Mouse (Mus musculus) limb, embryonic 10.5 days (tissue): ENCODE data around the gene Iqck. TPM values are rescaled to one million over a fixed set of nuclear protein-coding genes. Genes with fewer than 3 reads are reported as not detected.

Source experiments
- DNase-seq: peaks from one replicate; pipeline ENCODE4 v3.0.0-alpha.2; 2017; ENCODE audit warnings: low spot score
- H3K27ac ChIP-seq: fragments of 300-500 bp; sonication (generic); 2 replicates; pipeline ENCODE4 v1.5.1; 2016; ENCODE audit warnings: mild to moderate bottlenecking
- H3K27me3 ChIP-seq: fragments of 300-500 bp; sonication (generic); 2 replicates; pipeline ENCODE4 v1.6.1; 2016; ENCODE audit warnings: low read depth, mild to moderate bottlenecking; ENCODE audit not compliant: poor library complexity, severe bottlenecking
- H3K36me3 ChIP-seq: fragments of 300-500 bp; sonication (generic); 2 replicates; pipeline ENCODE4 v1.6.1; 2016; ENCODE audit warnings: mild to moderate bottlenecking, moderate library complexity
- H3K4me1 ChIP-seq: fragments of 300-500 bp; sonication (generic); 2 replicates; pipeline ENCODE4 v1.6.1; 2016
- H3K4me3 ChIP-seq: fragments of 300-500 bp; sonication (generic); 2 replicates; pipeline ENCODE4 v1.5.1; 2016; ENCODE audit warnings: mild to moderate bottlenecking, moderate library complexity
- H3K9me3 ChIP-seq: fragments of 300-500 bp; sonication (generic); replicated peaks from 2 replicates; pipeline ENCODE4 v1.6.1; 2016; ENCODE audit warnings: mild to moderate bottlenecking
- WGBS: fragments of 180-500 bp; shearing (Covaris S2); methylation state at CpG from one replicate; pipeline ENCODE4 v1.1.7; 2016; 5-methylcytosine and 5-hydroxymethylcytosine counted together
- polyA plus RNA-seq: library from polyadenylated mRNA; unstranded; fragments of >200 nt; fragmentation: Nextera tagmentation; extraction: Ambion mirVana; gene quantifications from 2 replicates; pipeline ENCODE4 v1.2.1, GENCODE M21; 2016

The Iqck gene
- polyA plus RNA-seq, 1 experiment from 2014 or later: 1.8 TPM

DNA sequence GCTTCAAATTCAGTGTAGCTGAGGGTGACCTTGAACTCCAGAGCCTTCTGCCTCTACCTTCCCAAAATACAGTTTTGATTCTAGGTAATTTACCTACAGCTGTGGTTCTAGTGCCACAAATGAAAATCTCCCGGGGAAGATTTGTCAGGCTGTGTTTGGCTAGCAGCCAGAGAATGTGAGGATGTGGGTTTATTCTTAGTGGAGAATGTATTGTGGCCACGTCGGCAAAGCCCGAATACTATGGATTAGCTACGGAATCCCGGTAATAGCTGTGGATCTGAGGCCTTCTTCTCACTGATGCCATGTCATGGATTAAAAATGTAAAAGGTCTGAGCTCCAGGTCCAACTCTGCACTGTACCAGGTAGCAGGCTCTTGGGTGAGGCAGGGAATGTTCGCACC lies 94.2 kb downstream of the Iqck start:
- Histone ChIP-seq H3K36me3 (no peaks in the 10 kb centered on the region), H3K27me3 (no peaks in the 10 kb centered on the region), H3K4me1 (peaks cover 3% of the 10 kb centered on the region; the same call in 1 of the 2 replicates), H3K27ac (no peak overlapping the region), H3K4me3 (no peak overlapping the region), H3K9me3 (no peaks in the 10 kb centered on the region)
- DNase-seq: no peak
- 91% methylated on average over 7 of the region's 7 CpGs for WGBS

- 75% methylated on average over 11 of the region's 11 CpGs for WGBS
- Histone ChIP-seq H3K9me3 (no peaks in the 10 kb centered on the region), H3K27ac (no peak overlapping the region), H3K4me3 (no peak overlapping the region), H3K27me3 (no peaks in the 10 kb centered on the region), H3K4me1 (no peaks in the 10 kb centered on the region), H3K36me3 (no peaks in the 10 kb centered on the region)
- no peak for DNase-seq
Measured at GRCm38 (mm10) chr7:118953626-118954282, 98.2 kb downstream of the Iqck start.

- Histone ChIP-seq H3K4me3 (no peak overlapping the region), H3K27me3 (no peaks in the 10 kb centered on the region), H3K27ac (no peak overlapping the region), H3K4me1 (no peaks in the 10 kb centered on the region), H3K9me3 (no peaks in the 10 kb centered on the region), H3K36me3 (no peaks in the 10 kb centered on the region)
- DNase-seq: no peak
- 94% methylated on average over 1 of the region's 1 CpGs for WGBS
Measured at GRCm38 (mm10) chr7:118954968-118955367, 99.4 kb downstream of the Iqck start.

GRCm38 (mm10) chr7:118956616-118957246 lies 101.2 kb downstream of the Iqck start:
- WGBS: 87% methylated on average over 4 of the region's 4 CpGs
- H3K27me3 ChIP-seq: no peaks in the 10 kb centered on the region
- H3K9me3 ChIP-seq: no peaks in the 10 kb centered on the region
- no peak for DNase-seq
- H3K4me3 ChIP-seq: no peak overlapping the region
- no peaks in the 10 kb centered on the region for H3K4me1 ChIP-seq
- no peaks in the 10 kb centered on the region for H3K36me3 ChIP-seq
- H3K27ac ChIP-seq: no peak overlapping the region

DNA sequence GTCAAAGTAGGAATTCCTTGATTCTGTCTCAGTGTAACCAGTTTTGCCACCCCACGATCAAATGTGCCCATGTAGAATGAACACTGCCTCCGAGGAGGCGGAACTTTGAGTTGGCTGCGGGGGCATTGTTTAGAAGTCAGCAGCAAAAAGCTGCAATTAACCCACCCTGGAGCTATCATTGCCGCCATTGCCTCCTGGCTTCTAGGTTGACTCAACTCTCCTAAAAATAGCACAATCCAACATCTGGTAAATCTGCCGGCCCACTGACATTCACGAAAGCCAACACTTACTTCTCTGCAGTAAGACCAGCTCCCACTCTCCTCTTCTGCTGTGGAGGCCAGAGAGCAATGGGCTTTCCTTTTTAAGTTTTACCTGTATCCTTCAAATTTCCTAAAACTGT lies 103.7 kb downstream of the Iqck start:
- WGBS: 71% methylated on average over 7 of the region's 7 CpGs
- Histone ChIP-seq H3K27me3 (no peaks in the 10 kb centered on the region), H3K36me3 (no peaks in the 10 kb centered on the region), H3K4me3 (no peak overlapping the region), H3K9me3 (no peaks in the 10 kb centered on the region), H3K4me1 (no peaks in the 10 kb centered on the region), H3K27ac (no peak overlapping the region)
- DNase-seq: no peak

- Histone ChIP-seq H3K36me3 (no peaks in the 10 kb centered on the region), H3K4me3 (no peak overlapping the region), H3K27me3 (no peaks in the 10 kb centered on the region), H3K4me1 (peaks cover 5% of the 10 kb centered on the region; the same call in 1 of the 2 replicates), H3K9me3 (no peaks in the 10 kb centered on the region), H3K27ac (no peak overlapping the region)
- DNase-seq: no peak
- 4% methylated on average over 3 of the region's 3 CpGs for WGBS
Measured at GRCm38 (mm10) chr7:118964777-118965176, 109.2 kb downstream of the Iqck start.

- H3K27me3 ChIP-seq: no peaks in the 10 kb centered on the region
- H3K36me3 ChIP-seq: no peaks in the 10 kb centered on the region
- H3K27ac ChIP-seq: no peak overlapping the region
- H3K4me1 ChIP-seq: peaks cover 5% of the 10 kb centered on the region; the same call in 1 of the 2 replicates
- DNase-seq: no peak
- no peaks in the 10 kb centered on the region for H3K9me3 ChIP-seq
- WGBS: 29% methylated on average over 7 of the region's 7 CpGs
- no peak overlapping the region for H3K4me3 ChIP-seq
Measured at GRCm38 (mm10) chr7:118965198-118965597, 109.6 kb downstream of the Iqck start.

DNA sequence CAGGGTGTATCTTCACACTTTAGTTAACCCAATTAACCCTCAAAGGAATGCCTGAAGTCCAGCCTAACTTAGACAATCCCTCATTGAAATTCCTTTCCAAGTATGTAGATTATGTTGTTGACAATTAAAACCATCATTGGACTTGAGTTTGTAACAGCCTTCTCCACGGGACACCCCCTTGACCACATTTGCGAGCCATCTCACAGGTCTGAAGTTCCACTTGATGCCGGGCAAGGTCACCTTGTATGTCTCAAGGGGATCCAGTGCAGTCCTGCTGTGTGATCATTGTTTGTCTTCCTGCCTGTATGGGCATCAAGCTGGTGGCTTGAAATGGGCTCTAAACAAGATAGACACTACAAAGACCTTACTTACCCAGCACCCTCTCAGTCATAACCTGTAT lies 113.3 kb downstream of the Iqck start:
- Histone ChIP-seq H3K27me3 (no peaks in the 10 kb centered on the region), H3K4me1 (peaks cover 5% of the 10 kb centered on the region; the same call in 1 of the 2 replicates), H3K36me3 (peaks cover 21% of the 10 kb centered on the region), H3K9me3 (no peaks in the 10 kb centered on the region), H3K4me3 (no peak overlapping the region), H3K27ac (no peak overlapping the region)
- WGBS: 86% methylated on average over 3 of the region's 3 CpGs
- DNase-seq: no peak

DNA sequence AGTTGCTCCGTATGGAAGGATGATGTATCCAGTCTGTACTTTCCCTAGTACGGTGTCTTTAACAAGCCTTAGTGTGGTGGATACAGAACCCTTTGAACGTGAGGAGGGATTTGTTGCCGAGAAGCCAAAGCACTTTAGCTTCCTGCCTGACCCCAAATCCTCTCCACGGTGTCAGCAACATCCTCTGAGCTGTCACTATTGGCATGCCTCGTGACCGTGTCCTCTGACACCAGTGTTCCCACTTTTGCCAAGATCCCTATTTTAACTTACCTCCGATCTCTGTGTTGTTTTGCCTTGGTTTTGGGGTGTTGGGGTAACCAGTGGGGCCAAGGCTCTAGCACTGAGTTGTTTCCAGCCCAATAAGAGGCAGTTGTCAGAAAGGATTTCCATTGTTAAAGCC lies 115.9 kb downstream of the Iqck start:
- H3K4me3 ChIP-seq: no peak overlapping the region
- no peaks in the 10 kb centered on the region for H3K27me3 ChIP-seq
- 0 out of 2 replicates have a peak, but pooled peaks cover 3% of the 10 kb centered on the region for H3K4me1 ChIP-seq
- no peak for DNase-seq
- WGBS: 85% methylated on average over 8 of the region's 8 CpGs
- no peak overlapping the region for H3K27ac ChIP-seq
- H3K9me3 ChIP-seq: no peaks in the 10 kb centered on the region
- H3K36me3 ChIP-seq: peaks cover 45% of the 10 kb centered on the region

DNA sequence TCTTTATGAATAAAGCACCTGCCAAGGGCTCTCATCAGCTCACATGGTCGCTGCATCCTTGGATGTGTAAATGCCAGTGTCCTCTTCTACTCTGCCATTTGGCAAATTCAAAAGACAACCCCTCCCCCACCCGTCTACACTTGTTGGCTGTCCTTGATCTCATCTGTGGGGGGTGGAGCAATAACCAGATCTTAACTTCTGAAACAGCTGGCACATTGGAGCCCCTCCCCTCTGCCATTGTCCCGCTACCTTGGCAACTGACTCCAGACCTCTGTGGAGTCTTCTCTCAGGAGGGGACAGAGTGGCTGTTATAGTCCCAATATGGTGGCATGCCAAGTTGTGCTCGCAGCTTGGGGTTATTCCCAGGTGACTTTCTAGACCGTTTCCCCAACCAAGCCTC lies 116.8 kb downstream of the Iqck start:
- no peaks in the 10 kb centered on the region for H3K9me3 ChIP-seq
- no peak for DNase-seq
- H3K27ac ChIP-seq: no peak overlapping the region
- peaks cover 48% of the 10 kb centered on the region for H3K36me3 ChIP-seq
- no peak overlapping the region for H3K4me3 ChIP-seq
- 0 out of 2 replicates have a peak, but pooled peaks cover 4% of the 10 kb centered on the region for H3K4me1 ChIP-seq
- 80% methylated on average over 5 of the region's 5 CpGs for WGBS
- no peaks in the 10 kb centered on the region for H3K27me3 ChIP-seq

DNA sequence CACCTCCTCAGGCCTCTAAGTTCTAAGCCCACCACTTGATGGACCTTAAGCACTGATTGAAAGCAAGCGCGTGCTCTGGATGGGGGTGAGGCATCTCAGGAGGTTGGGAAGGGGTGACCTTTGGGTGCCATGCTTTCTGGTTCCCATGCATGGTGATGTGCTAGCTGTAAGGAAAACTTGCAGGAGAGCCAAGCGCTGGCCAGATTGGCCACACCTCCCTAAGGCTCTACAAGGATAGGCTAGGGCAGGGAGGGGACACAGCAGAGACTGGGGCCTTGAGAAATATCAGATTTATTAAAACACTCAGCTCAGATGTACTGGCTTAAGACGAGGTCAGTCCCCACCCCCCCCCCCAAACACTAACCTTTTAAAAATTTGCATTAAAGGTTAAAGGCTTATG lies 117.8 kb downstream of the Iqck start:
- no peak overlapping the region for H3K27ac ChIP-seq
- H3K9me3 ChIP-seq: no peaks in the 10 kb centered on the region
- no peak overlapping the region for H3K4me3 ChIP-seq
- H3K27me3 ChIP-seq: no peaks in the 10 kb centered on the region
- peaks cover 54% of the 10 kb centered on the region for H3K36me3 ChIP-seq
- no peak for DNase-seq
- 97% methylated on average over 4 of the region's 4 CpGs for WGBS
- 0 out of 2 replicates have a peak, but pooled peaks cover 4% of the 10 kb centered on the region for H3K4me1 ChIP-seq

- Histone ChIP-seq H3K4me3 (no peak overlapping the region), H3K27me3 (no peaks in the 10 kb centered on the region), H3K4me1 (0 out of 2 replicates have a peak, but pooled peaks cover 4% of the 10 kb centered on the region), H3K27ac (0 out of 2 replicates have a peak overlapping the region, but pooled peaks have one; percentile 67), H3K36me3 (peaks cover 69% of the 10 kb centered on the region), H3K9me3 (no peaks in the 10 kb centered on the region)
- DNase-seq: no peak
- 79% methylated on average over 3 of the region's 3 CpGs for WGBS
Measured at GRCm38 (mm10) chr7:118975837-118976236, 120.3 kb downstream of the Iqck start.

DNA sequence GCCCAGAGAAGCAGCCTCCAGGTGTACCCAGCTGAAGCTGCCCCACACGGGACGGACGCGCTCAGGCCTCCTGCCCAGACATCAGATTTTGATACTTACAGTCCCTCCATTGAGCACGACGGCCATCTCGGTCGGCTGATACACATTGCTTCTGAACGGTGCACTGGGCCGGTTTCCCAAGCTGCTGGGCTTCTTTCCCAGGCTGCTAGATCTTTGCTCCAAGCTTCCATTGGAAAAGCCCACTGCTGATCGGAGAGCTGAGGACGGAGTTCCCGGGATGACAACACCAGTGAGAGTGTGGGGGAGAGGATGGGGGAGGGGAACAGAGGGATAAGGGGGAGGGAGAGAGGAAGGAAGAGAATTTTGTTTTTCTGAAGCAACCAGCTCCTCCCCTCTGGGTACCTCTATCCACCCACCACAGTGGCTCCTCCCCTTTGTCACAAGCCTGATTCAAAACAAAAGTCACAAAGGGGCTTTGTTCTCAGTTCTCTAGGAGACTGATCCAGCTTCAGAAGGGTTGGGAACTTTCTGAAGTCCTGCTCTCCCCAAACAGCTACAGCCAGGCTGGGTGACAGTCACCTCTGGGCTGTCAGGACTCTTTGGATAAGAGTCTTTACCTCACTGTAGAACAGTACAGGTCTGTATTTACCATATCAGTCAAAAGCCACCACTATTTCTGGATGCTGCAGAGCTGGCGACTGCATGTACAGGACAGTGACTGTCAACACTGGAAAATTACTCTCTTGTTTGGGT lies 121.0 kb downstream of the Iqck start:
- H3K9me3 ChIP-seq: no peaks in the 10 kb centered on the region
- H3K4me3 ChIP-seq: no peak overlapping the region
- DNase-seq: no peak
- no peaks in the 10 kb centered on the region for H3K27me3 ChIP-seq
- H3K27ac ChIP-seq: peak overlapping the region; percentile 67
- H3K4me1 ChIP-seq: 0 out of 2 replicates have a peak, but pooled peaks cover 4% of the 10 kb centered on the region
- 53% methylated on average over 14 of the region's 14 CpGs for WGBS
- H3K36me3 ChIP-seq: peaks cover 71% of the 10 kb centered on the region
